Mouse (Mus musculus): Measurements from ENCODE around the gene Tmcc2.
A peak's percentile ranks its signal among the peaks of the same experiment; 100 is the strongest.
"Not testable (repeated sequence)": the region's sequence is repeated elsewhere in the genome, so short reads cannot be mapped to it uniquely, and the experiment has no call there.

Gene Tmcc2

DNA sequence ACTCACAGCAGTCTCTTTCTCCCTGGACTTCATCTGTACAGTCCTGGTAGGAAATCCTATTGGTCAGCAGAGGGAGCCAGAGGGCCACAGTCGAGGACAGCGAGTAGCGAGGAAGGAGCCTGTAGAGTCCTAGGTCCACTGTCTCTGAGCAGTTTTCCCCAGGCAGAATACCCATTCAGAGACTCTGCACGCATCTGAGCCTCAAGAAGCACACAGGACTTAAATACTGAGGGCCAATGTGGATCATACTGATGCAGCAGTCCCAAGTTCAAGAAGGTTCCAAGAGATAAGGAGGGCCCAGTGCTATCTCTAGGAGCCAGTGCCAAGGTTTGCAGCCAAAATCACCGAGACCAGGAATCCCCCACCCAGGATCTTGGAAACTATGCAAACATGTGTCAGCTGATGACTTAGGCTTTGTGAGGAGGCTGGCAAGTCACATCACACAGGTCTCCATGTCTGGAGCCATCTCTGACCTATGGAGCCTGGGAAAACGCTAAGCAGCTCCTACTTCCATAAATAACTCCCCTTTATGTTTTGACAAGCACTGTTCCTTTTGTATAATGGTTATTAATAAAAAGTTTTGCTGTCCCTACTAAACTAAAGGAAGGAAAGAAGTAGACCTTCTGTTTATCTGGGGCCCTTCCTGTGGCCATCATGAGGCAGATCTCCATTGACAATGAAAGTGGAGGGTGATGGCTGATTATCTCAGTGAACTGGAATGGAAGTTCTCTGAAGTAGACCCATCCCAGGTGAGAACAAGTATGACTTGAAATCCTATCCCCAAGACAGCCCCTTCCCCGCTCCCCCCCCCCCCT is 23.2 kb downstream of the Tmcc2 start:
- DNase-seq: peak; percentile 93

DNA sequence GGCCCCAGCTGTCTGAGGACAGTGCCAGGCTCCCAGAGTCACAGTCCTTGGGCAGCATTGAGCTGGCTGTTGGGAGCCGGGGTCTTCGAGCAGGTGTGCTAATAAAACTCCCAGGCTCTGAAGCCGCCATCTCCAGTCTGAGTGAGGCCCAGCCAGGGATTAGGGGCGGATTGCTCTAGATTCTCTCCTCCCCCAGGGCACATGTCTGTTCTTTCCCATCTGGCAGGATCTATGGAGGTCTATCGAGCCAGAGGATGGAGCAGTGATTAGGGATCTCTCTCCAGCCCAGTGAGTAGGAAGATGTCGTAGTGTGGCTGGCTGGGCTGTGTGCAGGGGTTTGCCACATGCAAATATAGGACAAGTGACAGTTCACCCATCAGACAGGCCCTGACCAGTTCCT is 24.1 kb downstream of the Tmcc2 start:
- DNase-seq: no peak

DNA sequence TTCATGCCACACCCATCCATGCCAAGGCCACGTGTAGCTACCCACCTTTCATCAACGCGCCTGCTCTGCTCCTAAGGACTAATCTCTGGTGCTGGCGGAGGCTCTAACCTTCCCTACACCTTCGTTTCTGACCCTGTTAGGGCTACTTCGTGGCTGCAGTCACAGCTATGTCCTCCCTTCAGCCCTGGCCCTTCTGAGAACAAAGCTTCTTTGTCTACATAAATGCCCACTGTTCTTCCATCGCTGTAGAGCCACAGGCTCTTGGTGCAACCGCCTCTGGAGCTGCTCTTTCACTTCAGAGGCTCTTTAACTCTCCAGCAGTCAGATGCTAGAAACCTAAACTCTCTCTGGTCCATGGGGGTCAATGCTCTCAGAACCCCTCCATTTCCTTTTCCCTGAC is 24.8 kb downstream of the Tmcc2 start:
- DNase-seq: no peak

DNA sequence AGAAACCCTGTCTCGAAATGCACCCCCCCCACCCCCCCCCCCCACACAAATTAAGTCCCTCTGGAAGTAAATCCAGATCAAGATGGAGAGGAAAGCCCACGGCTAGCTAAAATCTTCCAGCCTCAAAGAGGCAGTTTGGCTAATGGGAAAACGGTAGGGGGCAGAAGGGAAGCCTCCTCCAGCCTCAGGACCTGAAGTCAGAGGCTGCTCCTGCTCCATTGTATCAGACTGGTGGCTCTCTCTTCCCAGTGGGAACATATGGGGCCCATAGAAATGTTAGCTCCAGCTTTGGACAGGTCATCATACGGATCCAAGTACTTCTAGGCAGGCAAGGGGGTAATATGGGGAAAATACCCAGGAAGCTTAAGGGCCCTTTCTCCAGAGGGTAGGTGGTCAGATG is 25.4 kb downstream of the Tmcc2 start:
- no peak for DNase-seq

DNA sequence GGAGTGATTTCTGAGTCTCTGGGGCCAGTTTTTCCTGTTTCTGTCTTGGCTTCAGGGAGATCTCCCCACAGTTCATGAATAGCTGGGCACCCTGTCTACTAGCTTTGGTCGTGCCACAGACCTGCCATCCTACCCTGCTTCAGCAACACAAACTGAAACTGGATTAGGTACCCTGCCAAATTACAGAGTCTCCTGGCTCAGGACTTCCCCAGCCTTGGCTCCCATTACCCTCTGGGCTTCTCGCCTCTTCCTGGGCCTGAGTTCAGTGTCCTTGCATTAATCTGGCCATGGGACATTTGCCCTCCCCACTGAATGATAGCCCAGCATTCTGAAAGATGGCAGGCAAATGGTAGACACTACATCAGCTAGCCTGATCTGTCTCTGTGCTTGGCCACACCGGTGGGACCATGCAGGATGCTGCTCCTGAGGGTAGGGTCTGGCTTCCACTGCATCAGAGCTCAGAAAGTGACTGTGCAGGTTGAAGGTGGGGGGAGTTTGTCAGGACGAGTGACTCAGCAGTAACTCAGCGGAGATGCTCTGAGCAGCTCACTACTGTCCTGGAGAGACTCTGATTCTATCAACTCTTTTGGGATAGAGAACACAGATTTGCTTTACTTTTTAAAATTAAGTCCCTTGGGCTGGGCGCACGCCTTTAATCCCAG is 26.1 kb downstream of the Tmcc2 start:
- DNase-seq: no peak

DNA sequence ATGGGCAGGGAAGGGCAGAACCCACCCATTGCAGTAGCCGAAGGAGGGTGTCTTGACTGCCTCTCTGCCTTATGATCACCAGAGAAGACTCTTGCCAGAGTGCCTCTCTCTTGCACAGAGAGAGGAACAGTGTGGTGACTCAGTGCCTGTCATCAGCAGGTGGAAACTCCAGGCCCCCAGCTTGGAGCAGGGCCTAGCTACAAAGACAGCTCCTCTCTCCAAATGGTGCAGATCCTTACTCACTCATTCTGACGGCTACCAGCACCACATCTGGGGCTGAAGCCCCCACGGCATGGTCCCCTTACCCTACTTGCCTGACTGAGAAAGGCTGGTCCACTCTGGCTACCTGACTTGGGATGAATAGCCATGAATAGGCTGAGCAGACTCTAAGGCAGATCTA is 26.7 kb downstream of the Tmcc2 start:
- no peak for DNase-seq

DNA sequence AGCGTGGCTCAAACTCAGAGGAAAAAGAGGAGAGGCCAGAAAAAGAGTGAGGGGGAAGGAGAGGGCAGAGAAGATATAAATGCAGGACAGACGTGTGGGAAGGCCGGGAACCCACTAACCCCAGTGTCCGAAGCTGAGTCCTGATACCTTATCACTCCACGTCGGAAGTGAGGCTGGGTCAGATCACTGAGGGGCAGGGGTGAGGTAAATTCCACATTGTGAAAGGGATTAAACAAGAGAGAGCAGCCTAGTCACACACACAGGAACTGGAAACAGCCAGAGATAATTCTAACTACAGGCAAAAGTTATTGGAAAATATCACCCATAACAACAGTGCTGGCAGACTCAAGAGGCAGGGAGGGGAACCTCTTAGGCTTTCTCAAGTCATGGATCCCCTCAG is 29.1 kb downstream of the Tmcc2 start:
- DNase-seq: no peak

DNA sequence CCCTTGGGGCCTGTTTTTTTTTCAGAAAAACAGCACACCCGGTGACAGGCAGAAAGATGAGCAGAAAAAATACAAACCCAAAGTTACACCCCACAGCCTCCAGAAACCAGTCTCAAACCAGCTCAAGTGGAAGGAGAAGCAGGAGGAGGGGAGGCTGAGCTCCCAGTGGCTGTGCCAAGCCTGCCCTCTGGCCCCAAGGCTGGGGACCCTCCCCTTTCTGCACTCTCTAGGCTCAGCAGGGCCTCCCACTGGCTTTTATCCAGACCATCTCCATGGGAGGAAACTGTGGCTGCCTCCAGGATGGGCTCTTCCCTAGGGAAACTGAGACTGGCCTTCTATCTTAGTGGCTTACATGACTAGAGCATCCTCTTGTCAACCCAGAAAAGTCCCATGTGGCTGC is 34.2 kb downstream of the Tmcc2 start:
- no peak for DNase-seq

DNA sequence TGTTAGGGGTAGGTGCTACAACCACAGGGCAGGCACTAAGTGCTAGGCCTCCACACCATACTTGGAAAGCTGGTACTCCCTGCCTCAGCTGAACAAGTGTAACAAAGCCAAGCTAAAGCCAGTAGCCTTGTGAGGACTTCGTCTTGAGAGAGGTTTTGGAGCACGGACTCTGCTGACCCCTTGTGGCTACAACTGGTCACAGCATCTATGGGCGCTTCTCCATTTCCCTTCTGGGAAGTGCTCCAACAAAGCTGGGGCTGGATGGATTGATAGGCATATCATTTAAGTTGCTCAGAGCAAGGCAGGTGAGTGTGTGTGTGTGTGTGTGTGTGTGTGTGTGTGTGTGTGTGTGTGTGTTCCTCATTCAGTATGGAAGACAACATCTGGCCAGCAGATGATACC is 35.2 kb downstream of the Tmcc2 start:
- DNase-seq: peak; percentile 92

DNA sequence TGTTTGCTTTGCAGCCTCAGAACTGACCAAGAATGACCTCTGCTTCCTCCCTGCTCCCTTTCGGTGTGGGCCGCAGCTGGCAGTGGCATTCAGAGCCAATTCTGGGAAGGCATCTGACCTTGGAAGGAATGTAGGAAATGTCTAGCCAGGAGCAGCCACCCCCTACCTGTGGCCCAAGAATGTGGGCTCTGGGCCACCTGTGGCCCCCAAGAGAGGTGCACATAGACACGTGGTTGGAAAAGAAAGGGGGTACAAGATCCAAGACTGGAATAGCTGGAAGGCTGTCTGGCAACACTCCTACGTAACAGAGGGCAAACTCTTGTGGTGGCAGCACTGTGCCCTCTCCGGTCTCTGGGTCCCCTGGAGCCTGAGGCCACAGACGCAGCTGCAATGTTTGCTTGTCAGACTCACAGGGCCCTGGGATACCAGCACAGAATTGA is 35.9 kb downstream of the Tmcc2 start:
- no peak for DNase-seq

DNA sequence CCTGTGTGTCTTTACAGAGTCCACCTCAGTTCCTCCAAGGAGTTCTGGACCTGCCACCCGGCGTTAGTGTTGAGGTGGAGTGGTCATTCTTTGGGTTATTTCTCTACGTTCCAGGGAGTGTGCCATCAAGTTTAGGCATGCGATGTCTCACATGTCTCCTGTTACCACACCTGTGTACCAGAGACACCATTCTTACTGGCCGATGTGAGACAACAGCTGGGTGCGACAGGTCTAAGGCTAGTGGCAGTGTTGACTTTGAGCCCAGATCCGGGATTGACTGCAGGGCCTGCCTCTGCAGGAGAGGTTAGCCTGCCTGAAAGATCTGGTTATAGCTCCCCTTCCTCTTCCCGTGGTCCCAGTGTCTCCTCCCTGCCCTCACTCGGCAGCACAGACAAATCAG is 36.8 kb downstream of the Tmcc2 start:
- DNase-seq: no peak

DNA sequence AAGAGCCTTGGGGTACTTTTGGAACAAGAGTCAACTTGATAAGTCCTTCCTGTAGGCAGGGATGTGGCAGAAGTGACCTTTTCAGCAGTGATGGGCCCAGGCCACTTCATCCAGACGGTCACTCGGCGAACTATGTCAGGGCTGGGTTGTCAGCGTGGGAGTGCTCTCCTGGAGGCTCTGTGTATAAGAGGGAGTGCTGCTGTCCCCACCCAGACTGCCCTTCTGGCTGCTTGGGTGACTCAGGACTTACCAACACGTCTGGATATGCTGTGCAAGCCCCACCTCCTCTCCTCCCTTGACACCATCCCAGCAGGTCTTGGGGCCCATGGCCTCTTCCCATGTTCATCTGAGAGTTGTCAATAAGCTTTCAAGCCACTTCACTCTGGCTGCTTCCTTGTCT is 37.7 kb downstream of the Tmcc2 start:
- DNase-seq: no peak

DNA sequence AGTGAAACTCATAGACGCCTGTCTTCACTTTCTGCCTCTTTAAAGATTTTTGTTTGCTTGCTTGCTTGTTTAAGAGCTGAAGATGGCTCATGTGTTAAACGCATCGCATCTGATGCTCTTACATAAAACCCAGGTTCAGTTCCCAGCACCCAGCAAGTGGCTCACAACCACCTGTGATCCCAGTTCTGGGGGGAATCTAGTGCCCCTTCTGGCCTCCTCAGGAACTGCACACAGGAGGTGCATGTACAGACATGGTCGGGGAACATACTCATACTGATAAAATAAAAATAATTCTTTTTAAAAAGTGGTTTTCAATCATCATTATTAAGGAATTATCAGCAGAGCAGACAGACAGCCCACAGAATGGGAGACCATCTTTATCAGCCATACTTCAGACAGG is 40.0 kb downstream of the Tmcc2 start:
- no peak for DNase-seq

DNA sequence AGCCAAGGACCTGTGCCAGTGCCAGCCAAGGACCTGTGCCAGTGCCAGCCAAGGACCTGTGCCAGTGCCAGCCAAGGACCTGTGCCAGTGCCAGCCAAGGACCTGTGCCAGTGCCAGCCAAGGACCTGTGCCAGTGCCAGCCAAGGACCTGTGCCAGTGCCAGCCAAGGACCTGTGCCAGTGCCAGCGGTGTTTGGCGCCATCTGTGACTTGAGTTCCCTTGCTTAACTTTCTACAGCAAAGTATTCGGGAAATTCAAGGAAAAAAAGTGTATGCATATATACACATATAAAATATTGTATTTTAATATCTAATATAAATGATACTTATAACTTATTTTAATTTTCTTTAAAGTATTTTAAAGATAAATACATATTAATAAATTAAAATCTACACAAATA is 41.5 kb downstream of the Tmcc2 start:
- DNase-seq: not testable (repeated sequence)

DNA sequence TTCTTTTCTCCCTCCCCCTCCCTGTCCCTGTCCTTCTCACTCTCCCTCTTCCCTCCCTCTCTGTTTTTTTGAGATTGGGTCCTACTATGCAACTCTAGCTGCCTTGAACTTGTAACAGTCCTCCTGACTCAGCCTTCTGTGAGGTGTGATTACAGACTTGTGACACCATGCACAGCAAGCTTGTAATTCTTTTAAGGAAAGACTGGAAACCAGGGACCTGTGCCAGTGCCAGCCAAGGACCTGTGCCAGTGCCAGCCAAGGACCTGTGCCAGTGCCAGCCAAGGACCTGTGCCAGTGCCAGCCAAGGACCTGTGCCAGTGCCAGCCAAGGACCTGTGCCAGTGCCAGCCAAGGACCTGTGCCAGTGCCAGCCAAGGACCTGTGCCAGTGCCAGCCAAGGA is 42.0 kb downstream of the Tmcc2 start:
- not testable (repeated sequence) for DNase-seq

DNA sequence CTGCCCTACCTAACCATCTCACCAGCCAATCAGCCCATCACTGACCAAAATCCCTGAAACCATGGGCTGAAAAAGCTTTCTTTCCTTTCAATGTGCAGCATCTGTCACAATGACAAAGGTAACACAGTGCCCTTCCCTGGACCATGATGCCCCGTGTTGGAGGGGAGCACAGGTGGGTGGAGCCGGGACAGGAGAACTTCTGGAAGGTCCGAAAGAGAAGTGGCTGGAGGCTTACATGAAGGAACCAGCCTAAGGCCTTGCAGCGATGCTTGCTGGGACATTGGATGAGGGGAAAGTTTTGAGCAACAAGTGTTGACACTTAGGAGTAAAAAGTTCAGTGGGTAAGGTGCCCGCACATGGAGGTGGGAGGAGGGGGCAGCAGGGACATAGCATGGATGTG is 42.7 kb downstream of the Tmcc2 start:
- DNase-seq: no peak

DNA sequence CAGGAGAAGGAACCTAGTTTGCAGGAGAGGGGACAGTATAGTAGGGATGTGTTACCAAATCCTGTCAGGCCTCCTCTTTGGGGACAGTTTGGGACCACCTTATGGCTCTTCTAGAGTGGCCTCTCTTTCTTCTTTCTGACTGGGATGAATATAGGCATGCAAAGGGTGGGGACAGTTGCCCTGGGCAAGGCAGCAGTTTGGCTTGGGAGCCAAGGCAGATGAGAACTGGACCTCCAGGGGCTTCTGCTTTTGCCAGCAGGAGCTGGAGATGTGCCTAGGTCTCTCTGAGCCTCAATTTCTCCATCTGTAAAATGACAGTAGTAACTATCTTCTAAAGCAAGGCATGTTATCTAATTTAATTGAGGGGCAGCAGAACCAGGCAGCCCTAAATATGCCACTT is 44.1 kb downstream of the Tmcc2 start:
- no peak for DNase-seq

DNA sequence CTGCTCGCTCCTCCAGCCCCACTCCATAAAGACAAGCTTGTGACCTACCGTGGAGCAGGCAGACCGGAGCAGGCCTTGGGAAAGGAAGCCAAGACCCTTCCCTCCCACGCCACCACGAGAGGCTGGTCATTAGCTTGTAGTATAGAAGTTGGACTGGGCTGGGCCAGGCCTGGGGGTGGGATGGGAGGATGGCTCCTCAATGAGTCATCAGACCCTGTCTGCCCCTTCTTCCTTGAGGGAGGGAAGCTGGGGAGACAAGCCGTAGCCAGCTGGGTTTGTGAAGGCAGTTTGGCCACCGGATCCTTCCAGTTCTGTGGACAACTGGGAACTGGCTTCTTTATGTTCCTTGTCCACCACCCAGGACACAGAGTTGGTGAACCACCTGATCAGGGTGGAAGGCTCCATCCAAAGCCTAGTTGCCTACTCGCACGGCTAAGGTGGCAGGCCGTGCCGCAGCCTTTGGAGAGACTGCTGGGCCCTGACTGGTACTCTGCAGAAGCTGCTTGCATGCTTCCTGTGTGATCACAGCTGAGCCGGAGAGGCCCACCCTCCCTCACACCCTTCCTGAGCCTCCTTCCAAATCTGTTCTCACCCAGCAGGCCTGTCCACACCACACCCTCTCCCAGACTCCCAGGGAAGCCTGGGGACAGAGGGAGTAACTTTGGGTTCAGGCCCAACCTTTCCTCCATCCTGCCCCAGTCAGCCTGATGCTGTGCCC is 44.8 kb downstream of the Tmcc2 start:
- peak; percentile 69 for DNase-seq

DNA sequence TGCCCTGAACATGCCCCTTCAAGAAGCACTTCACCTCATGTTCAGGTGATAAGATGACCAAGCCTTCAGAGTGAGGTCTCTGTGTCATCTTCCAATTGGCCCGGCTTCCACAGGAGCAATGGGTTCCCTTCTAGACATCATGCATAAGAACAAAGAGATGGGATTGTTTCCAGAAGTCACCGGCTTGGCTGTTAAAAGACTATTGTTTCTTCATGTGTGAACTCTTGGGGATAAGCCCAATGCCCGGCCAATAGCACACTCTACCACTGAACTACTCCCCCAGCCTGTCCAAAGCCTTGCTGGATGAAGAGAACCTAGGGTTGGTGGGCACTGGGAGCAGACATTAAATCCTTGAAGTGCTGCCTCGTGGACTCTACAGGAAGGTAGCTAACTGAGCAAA is 45.6 kb downstream of the Tmcc2 start:
- peak; percentile 42 for DNase-seq

DNA sequence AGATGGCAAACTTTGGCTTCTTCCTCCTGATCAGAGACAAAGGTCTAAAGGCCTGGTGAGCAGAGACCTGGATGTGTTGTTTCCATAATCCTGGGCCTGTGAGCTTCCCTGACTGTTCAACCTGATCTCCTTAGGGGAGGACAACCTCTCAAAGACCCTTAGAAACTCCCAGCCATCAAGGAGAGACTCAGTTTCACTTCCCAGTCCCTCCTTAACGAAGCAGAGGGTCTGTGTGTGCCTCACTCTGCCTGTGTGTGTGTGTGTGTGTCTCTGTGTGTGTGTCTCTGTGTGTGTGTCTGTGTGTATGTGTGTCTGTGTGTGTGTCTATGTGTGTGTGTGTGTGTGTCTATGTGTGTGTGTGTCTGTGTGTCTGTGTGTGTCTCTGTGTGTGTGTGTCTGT is 47.4 kb downstream of the Tmcc2 start:
- DNase-seq: no peak

DNA sequence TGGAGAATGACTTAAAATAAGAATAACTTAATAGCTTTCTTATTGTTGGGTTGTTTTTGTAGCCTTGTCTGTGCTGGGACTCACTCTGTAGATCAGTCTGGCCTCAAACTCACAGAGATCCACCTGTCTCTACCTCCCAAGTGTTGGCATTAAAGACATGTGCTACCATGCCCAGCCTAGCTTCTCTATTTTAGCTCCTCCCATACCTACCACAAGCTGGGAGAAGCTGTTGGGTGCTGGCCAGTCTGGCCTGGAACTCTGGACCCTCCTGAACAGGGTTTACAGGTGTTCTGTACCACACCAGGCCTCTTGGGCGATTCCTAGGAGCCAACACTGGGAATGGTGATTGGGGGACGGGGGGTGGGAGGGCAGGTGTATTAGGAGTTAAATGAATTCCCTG is 47.9 kb downstream of the Tmcc2 start:
- no peak for DNase-seq

DNA sequence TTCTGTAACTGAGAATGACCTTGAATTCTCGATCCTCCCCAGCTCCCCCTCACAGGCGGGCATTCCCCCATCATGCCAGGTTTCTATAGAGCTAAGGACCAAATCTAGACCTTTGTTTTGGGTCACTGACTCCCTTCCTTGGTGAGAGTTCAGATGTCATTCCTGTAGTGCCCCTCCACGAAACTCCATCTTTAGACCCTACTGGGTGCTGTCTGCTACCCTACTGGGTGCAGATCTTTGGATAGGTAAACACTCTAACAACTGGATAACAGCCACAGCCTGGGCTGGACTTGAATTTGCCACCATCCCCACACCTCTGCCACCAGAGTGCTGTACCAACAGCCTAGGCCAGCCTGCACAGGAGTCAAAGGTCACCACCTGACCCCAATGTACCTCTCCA is 48.6 kb downstream of the Tmcc2 start:
- DNase-seq: no peak

DNA sequence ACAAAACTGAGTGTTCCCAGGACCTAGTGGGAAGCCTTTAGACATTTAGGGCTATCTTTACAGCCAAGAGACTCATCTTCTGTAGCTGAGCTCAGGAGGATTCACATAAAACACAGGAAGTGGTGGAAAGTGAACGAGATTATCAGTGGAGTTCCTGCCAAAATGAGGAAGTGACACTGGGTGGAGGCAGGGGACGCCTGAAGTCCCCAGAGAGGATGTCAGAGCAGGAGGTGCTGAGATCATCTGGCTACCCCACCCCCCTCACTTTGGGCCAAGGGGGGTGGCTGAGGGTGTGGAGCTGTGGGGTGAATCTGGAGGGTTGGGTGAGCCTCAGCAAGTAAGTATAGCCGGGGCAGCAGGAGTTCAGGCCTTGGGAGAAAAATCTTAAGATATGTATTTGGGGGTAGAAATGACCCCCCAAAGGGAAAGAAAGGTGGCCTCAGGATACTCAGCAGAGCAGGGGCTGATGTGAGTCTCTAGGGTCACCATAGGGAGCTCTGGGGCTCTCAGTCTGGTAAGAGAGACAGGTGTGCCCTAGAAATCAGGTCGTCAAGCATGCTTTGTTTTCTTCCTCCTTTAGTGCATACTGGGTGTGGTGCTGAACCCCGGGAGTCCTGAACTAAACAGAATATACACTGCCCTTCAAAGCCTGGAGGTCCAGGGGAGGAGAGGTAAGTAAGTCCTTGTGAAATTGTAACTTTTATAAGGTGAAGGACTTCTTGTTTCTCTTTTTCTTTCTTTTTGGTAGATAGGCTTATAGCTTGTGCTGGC is 49.2 kb downstream of the Tmcc2 start:
- DNase-seq: peak; percentile 77

Measured in lung, postnatal 10 days (tissue).